Mouse (Mus musculus) kidney, adult 8-10 months (tissue): ENCODE data around the gene Myo18a.

Experiments
- DNase-seq, 2 experiments: peaks; one replicate each; pipeline ENCODE4 v3.0.0; 2022

Gene Myo18a

DNA sequence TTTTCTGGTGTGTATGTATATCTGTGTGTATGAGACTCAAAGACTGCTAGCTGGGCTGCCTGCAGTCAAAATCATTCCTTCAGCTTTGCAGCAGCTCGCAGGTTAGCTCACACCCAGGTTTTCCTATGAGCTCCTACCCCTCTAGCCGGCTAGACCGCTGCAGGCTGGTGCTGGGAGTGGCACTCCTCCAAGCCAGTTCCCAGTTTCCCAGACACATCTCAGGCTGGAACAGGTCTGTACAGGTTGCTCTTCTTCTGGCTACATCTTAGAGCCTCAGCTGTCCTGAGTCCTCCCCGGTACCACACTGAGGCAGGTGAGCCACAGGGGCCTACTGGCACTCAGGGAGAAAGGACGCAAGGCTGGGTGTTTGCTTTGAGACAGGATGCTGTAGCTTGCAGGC is 74.8 kb downstream of the Myo18a start:
- DNase-seq: no peak

DNA sequence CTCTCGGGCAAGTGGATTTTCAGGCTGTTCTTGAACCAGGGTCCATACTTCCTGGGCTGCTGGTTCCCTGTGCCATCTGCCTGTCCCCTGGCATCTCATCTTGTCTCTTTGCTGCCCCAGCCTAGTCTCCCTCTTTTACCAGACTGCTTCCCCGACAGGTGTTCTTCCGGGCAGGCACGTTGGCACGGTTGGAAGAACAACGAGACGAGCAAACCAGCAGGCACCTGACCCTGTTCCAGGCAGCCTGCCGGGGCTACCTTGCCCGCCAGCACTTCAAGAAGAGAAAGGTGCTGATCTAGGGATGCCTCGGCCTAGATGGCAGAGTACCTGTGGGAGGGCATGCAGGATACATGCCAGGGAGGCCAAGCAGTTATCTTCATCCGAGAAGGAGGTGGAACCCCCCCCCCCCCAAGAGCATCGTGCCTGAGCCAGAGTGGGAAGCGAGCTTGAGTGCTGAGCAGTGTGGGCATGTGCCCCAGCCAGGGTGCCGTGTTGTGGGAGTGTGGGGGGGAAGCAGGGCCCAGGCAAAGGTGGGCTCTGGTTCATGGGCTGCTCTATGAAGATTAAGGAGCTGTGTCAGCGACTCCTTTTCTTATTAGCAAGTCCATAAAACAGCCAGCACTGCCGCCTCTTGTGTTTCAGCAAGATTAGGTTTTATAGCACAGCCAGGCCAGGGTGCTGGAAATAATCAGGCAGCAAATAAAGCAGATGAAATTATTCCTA is 77.6 kb downstream of the Myo18a start:
- DNase-seq: no peak

DNA sequence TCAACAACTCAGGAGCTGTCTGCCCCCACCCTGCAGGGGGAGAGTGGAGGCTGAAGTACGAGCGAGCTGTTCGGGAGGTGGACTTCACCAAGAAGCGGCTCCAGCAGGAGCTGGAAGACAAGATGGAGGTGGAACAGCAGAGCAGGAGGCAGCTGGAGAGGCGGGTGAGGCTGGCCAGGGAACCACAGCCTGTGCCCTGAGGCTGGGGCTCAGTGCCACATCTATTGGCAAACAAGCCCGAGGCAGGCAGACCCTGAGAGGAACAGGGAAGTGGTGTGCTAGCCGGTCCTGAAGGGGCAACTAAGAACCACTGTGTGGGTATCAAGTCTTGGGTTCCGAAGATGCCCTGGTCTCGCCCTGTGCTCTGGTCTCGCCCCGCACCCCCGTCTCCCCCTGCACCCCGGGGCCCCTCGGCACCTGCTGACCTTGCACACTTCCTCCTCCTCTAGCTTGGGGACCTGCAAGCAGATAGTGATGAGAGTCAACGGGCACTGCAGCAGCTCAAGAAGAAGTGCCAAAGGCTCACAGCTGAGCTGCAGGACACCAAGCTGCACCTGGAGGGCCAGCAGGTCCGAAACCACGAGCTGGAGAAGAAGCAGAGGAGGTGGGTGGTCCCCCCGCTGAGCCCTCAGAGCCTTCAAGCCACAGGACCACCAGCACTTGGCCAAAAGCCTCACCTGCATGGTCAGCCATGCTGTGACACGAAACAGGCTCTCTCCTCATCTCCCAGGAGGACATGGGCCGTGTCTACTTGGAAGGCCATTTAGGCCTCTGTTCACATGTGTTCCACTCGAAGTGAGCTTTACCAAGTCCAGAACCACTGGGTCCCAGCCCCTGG is 80.2 kb downstream of the Myo18a start:
- DNase-seq: no peak

DNA sequence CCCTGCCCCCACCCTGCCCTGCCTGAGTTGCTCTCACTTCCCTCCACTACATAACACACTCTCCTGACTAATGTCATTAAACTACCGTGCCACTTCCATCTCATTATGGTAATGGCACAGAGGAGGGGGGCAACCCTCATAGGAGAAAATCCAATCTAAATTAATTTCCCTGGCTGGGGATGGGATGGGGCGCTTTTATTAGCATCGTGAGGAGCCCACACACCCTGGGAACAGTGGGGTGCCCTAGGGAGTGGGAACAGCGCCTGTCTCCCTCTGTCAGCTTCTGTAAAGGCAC is 80.8 kb downstream of the Myo18a start:
- DNase-seq: no peak

DNA sequence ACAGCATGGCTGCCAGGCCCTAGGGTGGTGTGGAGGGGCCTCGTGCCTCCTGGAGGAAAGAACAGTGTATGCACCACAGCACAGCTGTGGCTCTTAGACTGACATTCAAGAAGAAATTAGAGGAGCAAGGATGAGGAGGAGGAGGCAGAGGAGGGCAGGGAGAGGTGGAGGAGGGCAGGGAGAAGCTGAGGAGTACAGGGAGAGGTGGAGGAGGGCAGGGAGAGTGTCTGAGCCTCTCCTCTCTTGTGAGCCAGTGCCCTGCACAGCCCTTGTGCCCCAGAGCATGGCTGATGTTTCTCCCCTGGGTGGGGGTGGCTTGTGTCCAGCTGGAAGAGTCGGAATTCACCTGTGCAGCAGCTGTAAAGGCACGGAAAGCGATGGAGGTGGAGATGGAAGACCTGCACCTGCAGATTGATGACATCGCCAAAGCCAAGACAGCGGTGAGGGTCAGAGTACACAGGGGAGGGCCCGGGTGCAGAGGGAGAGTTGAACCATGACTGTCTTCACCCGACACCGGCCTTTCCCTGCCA is 84.6 kb downstream of the Myo18a start:
- peak; percentile 69 for DNase-seq

DNA sequence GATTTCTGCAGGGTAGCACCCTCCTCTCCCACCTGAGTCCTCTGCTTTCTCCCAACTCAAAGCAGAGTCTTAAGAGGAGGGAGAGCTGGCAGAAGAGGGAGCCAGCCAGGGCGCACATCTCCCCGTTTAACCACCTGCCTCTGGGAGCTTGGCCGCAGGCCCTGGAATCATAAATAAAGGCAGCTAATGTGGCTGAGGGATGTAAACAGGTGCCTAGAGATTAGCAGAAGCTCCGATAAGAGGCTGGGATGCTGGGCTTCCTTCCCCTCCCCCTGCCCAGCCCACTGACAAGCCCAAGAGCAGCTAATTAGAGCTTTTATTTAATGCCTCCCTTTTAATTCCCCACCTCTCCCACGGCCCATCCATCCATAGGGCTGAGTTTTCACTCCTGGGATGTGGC is 85.1 kb downstream of the Myo18a start:
- no peak for DNase-seq

DNA sequence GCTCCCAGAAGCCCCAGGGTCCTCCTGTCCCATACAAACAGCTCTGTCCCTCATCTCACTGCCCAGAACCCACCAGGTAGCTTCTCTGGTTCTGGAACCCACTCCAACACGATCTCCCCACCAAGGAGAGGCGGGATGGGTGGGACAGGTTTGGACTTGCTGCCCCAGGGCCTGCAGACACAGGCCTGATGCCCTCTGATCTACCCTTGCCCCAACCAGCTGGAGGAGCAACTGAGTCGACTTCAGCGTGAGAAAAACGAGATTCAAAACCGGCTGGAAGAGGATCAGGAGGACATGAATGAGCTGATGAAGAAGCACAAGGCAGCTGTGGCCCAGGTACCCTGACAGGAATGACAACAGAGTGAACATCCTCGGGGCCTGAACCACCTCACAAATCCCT is 86.1 kb downstream of the Myo18a start:
- DNase-seq: no peak

DNA sequence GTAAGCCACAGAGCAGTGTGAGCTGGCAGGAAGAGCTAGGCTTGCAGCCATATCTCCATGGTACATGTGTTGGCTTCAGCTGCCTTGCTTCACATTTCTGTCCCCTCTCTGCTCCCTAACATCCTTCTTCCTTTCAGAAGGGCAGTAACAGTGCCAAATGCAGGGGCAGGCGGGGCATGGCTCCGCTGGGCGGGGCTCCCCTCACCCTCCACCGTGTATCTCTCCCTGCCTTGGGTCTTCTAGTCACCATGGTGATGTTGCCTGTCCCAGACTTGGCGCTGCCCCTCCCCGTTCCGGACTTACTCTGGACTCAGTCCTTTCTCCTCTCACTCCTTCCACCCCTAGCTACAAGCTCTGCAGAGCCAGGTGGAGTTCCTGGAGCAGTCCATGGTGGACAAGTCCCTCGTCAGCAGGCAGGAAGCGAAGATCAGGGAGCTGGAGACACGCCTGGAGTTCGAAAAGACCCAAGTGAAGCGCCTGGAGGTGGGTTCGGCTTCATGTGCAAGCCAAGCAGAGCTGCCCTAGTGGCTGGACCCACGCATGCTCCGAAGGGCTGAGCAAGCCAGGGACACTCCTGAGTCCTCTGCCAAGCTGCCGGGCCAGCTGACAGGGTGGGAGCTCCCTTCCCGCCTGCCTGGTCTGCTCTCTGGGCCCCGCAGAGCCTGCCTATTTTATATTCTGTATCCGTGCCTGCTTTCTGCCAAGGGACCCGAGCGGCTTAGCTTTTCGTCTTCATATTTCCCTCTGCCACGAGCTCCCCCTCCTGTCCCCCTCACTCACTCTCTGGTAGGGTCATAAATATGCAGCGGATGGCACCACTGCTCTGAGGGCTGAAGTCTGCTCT is 87.6 kb downstream of the Myo18a start:
- no peak for DNase-seq

DNA sequence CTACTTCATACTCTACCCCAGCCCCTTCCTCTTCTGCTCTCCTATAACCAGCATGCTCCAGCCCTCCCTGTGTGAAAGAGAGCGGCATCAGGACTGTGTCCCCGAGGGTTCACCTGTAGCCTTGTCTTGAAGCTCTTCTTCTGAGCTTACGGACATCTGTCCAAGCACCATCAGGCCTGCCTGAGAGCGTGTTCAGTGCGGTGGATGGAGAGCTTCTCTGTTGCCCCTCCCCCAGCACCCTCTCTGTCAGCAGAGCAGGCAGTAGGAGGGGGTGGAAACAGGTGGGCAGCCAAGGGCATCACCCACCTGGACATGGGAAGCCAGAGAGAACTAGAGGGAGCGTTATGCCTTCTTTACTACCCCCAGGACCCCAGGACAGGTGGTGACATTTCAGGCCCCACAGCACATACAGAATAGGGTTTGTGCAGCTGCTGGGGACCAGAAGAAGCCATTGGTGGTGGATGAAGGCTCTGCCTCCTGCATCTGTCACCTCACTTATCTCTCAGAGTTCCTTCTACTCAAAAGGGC is 88.5 kb downstream of the Myo18a start:
- DNase-seq: no peak

DNA sequence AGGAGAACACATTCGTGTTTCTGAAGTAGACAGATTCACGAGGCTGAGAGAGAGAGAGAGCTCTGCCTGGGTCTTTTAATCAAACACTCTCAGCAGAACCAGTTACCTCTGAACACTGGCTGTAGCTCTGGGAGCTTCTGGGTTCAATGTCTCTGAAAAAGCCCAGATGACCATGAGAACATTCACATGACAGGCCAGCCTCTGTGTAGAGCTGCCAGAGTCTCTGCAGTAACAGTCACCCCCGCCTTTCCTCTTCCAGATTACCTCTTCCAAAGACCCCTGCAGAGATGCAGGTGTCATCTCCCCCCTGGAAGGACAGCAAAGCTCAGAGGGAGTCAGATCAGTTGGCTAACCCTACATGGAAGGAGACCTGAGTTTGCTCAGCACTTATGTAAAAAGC is 89.1 kb downstream of the Myo18a start:
- no peak for DNase-seq

DNA sequence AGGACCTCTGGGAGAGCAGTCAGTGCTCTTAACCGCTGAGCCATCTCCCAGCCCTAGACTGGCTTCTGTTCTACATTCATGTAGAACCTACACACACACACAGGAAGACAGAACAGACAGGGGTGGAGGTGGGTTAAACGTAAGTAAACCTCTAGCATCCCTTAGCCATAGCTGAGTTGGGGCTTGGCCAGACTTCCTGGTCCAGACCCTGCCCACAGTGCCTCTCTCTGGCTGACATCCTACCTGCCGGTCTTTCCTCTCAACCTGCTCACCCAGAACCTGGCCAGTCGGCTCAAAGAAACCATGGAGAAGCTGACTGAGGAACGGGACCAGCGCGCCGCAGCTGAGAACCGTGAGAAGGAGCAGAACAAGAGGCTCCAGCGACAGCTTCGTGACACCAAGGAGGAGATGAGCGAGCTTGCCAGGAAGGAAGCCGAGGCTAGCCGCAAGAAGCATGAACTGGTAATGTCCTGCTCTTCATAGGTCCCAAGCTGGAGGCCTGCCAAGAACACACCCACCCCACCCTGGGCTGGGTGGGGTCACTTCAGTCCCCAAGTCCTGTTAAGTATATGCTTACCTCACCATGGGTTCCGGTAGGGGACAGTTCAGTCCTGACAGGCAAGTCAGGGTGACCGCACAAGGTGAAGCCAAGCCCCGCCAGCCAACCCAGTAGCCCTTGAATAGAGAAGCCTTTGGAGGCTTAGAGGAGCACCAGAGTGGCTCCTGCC is 90.1 kb downstream of the Myo18a start:
- no peak for DNase-seq

DNA sequence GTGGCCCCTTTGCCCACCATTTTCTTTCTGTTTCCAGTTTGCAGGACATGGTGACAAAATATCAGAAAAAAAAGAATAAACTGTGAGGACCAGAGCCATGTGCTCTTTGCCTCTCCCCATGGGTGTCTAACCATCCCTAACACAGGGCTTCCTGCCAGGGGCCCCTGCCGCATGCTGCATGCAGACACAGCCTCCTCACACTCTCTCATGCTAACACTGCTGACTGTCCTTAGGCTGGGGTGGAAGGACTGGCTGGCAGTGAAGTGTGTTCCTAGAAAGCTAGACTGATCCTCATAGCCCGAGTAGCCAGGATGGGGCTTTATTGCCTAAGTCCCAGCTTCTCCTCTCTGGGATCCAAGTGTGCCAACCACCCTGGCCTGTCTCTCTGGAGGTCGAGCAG is 91.6 kb downstream of the Myo18a start:
- no peak for DNase-seq

DNA sequence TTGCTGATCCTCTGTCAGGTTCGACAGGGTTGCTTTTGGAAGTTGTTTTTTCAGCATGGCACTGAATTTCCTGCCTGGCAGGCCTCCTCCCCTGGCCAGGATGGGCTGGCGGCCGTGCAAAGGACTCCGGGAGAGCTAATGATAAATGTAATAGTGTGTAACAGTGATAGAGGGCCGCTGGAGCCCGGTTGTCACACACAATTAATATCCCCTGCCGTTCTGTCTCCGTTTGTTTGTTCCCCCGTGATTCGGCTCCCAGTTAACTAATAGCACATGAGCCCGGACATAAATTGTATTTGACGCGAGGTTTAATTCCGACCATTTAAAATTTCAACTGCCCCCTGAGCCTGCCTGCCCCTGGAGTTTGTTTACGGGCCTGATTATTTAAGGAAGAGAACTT is 92.3 kb downstream of the Myo18a start:
- no peak for DNase-seq

DNA sequence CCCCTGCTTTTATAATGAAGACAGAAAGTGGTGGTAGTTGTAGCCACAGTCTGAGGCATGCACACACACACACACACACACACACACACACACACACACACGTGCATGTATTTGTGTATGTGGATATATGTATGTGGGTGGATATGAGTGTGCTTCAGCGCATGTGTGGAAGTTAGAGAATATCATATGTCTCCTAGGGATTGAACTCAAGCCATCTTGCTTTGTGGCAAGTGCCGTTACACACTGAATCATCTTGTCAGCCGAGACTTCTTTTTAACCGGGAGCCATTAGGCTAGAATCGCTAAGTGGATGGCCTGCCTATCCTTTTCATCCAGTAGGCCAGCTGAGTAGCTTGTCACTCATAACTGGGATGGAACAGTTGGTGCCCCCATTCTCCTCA is 94.0 kb downstream of the Myo18a start:
- no peak for DNase-seq

DNA sequence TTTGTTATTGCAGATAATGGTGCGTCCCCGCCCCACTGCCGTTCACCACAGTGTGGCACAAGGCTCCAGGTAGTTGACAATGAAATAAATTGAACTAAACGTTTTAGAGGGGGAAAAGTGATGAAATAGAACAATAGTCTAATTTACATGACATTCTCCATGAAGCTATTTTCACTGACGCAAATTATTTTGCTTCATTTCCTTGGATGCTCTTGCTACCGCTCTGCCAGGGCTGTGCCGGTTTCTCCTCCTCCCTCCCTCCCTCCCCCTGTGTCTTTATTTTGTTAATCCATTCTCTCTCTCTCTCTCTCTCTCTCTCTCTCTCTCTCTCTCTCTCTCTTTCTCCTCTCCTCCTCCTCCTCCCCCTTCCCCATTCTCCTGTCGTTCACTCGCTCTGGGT is 95.5 kb downstream of the Myo18a start:
- DNase-seq: no peak

DNA sequence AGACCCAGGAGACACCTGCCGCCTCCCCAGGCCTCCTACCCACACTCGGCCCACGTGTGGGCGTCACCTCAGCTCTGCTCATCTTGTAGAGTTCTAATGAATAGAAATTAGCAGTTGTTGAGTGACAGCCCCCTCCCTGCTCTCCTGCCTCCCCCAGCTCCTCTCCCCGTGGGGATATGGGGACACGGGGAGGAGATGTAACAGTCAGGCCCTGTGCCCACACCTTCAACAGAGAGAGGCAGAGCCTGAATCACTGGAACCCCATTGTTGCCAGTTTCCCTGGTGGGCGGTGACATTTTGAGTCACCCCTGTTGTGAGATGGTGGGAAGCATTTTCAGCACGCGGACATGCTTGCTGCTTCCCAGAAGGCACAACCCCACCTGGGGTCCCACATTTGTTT is 97.9 kb downstream of the Myo18a start:
- no peak for DNase-seq

DNA sequence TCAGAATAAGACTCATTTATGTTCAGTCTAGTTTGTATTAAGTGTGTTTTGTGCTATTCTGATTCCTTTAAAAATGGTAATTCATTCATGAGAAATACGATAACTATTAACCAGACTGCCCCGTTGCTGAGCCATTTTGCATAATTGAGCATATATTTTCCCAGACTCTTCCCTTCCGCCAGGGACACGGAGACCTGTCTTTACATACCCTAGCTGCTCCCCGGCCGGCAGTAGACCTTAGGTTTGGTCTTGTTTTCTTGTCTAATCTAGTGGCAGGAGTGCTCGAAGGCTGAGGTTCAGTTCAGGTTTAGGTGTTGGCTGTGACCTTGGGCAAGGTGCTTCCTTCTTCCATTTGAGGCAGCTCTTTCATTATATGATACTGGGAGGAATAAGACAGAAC is 99.8 kb downstream of the Myo18a start:
- DNase-seq: peak in 1 of 2 experiments; percentile 38

DNA sequence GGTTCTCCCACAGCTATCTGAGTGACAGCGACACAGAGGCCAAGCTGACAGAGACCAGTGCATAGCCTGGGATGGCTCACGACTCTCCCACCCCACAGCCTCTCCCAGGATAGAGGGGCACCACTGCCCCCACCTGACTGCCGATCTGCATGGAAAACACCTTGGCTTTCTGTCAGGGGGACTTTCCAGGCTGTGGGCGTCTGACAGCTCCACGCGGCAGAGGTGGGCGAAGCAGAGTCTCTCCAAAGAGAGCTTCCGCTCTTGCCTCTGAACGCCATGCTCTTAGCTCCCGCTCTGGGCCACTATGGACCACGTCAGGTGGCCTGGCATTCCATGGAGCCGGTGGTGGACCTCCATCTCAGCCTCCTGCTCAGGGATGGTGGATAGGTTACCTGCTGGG is 101.7 kb downstream of the Myo18a start:
- DNase-seq: no peak

DNA sequence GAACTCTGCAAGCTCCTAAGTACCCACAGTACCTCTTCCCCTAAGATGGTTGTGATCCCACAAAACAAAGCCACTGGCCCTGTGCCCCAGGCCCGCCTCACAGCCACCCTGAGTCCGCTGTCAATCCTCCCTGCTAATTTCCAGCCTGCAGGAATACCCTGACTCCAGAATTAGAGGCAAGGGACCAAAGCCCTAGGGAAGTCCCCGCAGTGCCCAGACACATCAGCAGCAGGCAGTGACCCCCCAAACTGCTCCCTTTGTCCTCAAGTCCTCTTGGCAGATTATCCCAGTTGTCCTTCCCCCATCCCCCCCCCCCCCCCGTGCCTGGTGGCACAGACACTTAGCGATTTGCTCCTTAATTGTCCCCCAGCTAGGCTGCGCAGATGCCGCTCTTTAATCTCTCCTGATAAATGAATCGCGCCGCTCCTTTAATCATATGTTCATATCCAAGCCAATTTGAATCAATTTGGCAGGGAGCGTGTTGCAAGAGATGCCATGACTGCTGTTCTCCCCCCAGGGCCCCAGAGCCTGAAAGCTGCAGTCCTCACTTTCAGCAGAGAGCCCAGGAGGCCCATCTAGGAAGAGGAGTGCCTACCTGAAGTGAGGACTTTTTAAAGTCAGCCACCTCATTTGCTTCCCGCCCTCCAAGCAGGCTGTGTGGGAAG is 104.5 kb downstream of the Myo18a start:
- DNase-seq: no peak

DNA sequence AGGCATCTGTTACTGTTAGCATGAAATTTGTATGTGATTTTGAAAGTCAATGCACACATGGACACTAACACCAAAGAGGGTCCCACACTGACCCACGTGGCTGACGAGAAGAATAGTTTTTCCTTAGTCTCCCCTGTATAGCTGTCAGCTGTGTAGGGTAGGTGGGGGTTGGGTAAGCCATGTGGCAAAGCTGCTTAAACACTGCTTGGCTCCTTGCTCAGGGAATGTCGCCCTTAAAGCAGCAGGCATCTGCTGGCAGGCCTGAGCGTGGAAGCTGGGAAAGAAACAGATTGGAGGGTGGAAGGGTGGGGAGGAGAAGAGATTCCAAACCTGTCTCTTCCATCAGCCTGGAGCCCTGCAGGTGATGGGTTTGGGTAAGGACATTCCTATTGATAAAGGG is 108.4 kb downstream of the Myo18a start:
- DNase-seq: no peak

DNA sequence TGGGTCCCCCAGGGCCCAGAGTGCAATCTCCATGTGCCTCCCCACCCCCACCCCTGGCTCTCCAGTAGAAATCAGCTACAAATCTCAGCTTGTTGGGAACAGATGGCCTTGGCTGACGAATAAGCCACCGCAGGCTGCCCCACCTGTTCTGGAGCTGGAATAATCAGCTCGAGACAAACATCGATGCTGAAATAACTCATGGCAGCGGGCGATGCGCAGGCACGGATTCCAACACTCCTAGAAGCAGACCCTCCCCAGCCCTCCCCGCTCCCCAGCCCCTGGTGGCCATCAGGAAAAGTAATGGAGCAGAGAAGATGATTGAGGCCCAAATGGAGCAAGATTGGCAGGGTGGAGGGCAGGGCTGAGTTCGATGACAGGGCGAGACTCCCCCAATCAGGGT is 109.2 kb downstream of the Myo18a start:
- no peak for DNase-seq

DNA sequence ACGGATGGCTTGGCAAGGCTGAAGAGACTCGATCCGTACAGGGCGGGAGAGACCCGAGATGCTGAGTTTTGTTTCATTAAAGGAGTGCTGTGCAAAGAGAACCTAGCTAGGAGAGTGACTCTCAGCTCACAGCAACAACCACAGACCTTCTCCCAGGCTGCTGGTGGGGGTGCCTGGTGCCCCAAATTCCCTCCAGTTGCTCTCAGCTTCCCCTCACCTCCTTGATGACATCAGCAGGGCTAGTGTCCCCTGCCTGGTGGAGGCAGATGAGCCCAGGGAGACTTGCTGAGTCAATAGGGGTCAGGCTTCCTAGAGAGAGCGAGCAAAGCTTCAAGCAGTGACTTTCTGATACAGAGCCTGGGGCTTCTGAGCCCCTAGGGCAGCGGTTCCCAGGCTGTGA is 109.6 kb downstream of the Myo18a start:
- DNase-seq: no peak
